Mouse (Mus musculus): Measurements from ENCODE around the gene Lypd6.

GRCm38 (mm10) chr2:50181332-50181731, 115.1 kb downstream of the Lypd6 start:
- TF ChIP-seq E2F4 (IDR thresholded peaks at IDR 0.05; ENCODE audit: insufficient read depth) (no peak), MYOD1 (IDR thresholded peaks at IDR 0.05; ENCODE audit: control insufficient read depth in 1 of 3, insufficient read length in 2 of 3, low read depth in 2 of 3) (no peak), POLR2A (IDR thresholded peaks at IDR 0.05; ENCODE audit: insufficient read length, low read depth) (no peak), USF1 (IDR thresholded peaks at IDR 0.05; ENCODE audit: low read depth) (no peak), TCF12 (IDR thresholded peaks at IDR 0.05; ENCODE audit: insufficient read depth, poor library complexity, severe bottlenecking) (no peak), MAX (IDR thresholded peaks at IDR 0.05; ENCODE audit: low read depth) (no peak), REST (IDR thresholded peaks at IDR 0.05; ENCODE audit: insufficient read depth, insufficient read length) (no peak), POLR2AphosphoS2 (IDR thresholded peaks at IDR 0.05; ENCODE audit: insufficient read length, low read depth) (no peak)

Measured in myocyte (in vitro differentiated cells).